Mouse (Mus musculus) embryonic fibroblast, embryonic 13.5 days (primary cell): Measurements from ENCODE around the gene Khk.
A peak's percentile ranks its signal among the peaks of the same experiment; 100 is the strongest.

Source experiments
- CTCF ChIP-seq: IDR thresholded peaks from 2 replicates; pipeline ENCODE4 v1.5.1; 2011; ENCODE audit warnings: mild to moderate bottlenecking, control low read depth, low read length, moderate library complexity, borderline replicate concordance; ENCODE audit not compliant: insufficient read depth
- POLR2A ChIP-seq: IDR thresholded peaks from 2 replicates; pipeline ENCODE4 v1.6.1; 2011; ENCODE audit warnings: low read depth, mild to moderate bottlenecking, control low read depth, low read length, moderate library complexity

- TF ChIP-seq CTCF (peak; percentile 21; the same call in 1 of the 2 replicates), POLR2A (no peak)
Measured at GRCm38 (mm10) chr5:30915974-30916433, 5.2 kb upstream of the Khk start.
